Mouse (Mus musculus): ENCODE results near the gene Dnajc4. TPM values are rescaled to one million over a fixed set of nuclear protein-coding genes. Genes with fewer than 3 reads are reported as not detected.

The Dnajc4 gene
- polyA plus RNA-seq, 1 experiment from 2014 or later, result 23.3 TPM

DNA sequence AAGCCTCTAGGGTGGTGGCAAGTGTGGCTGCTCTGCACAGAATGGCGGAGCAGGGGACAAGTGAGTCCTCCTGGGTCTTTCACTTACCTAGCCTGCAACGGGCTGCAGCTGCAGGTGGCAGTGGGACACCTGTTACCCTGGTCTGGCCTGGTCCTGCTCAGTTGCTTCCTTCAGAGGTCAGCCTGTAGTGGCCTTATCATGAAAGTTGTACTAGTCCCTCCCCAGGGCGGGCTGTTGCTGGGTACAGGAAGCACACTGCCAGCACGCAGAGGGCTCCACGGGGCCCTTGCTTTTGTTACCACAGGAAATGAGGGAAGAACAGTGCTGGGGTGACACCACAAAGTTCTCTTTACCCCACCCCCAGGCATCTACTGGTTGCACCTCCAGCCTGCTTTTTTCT is 26.8 kb upstream of the Dnajc4 start, which contains the start of gene Fermt3:
Gene Fermt3 (minus strand): TSS at position 279 of the 400 bp plus-strand sequence.
- no peak for ATAC-seq
- H3K27ac ChIP-seq (ENCODE audit: low read length), result no peak within 1 kb of the TSS
- 87% methylated on average over 5 of the region's 5 CpGs for WGBS
- H3K4me1 ChIP-seq (replicated peaks; ENCODE audit: control insufficient read depth, insufficient read depth, low read length), result no peaks in the 10 kb centered on the region
- no peak within 1 kb of the TSS for H3K9ac ChIP-seq (replicated peaks; ENCODE audit: low read depth, low read length)
- peaks cover 32% of the 10 kb centered on the region for H3K36me3 ChIP-seq (ENCODE audit: control insufficient read depth, insufficient read depth)
- H3K4me2 ChIP-seq (ENCODE audit: low read length), result no peak within 1 kb of the TSS
- H3K27me3 ChIP-seq (replicated peaks; ENCODE audit: control insufficient read depth, insufficient read depth, low read length), result no peaks in the 10 kb centered on the region
- H3K4me3 ChIP-seq (replicated peaks; ENCODE audit: low read length), result no peak within 1 kb of the TSS
- no peaks in the 10 kb centered on the region for H3K9me3 ChIP-seq (ENCODE audit: control insufficient read depth, low read length)

GRCm38 (mm10) chr19:7018546-7018945 is 26.2 kb upstream of the Dnajc4 start:
- Histone ChIP-seq H3K36me3 (ENCODE audit: control insufficient read depth, insufficient read depth) (peaks cover 27% of the 10 kb centered on the region), H3K4me3 (replicated peaks; ENCODE audit: low read length) (no peak overlapping the region), H3K27ac (ENCODE audit: low read length) (no peak overlapping the region), H3K9ac (replicated peaks; ENCODE audit: low read depth, low read length) (no peak overlapping the region), H3K4me2 (ENCODE audit: low read length) (no peak overlapping the region), H3K27me3 (replicated peaks; ENCODE audit: control insufficient read depth, insufficient read depth, low read length) (no peaks in the 10 kb centered on the region), H3K9me3 (ENCODE audit: control insufficient read depth, low read length) (no peaks in the 10 kb centered on the region), H3K4me1 (replicated peaks; ENCODE audit: control insufficient read depth, insufficient read depth, low read length) (no peaks in the 10 kb centered on the region)
- no peak for ATAC-seq
- 90% methylated on average over 11 of the region's 11 CpGs for WGBS

GRCm38 (mm10) chr19:7017541-7018457 is 25.4 kb upstream of the Dnajc4 start:
- H3K4me2 ChIP-seq (ENCODE audit: low read length), result no peak overlapping the region
- no peaks in the 10 kb centered on the region for H3K9me3 ChIP-seq (ENCODE audit: control insufficient read depth, low read length)
- H3K27me3 ChIP-seq (replicated peaks; ENCODE audit: control insufficient read depth, insufficient read depth, low read length), result no peaks in the 10 kb centered on the region
- H3K36me3 ChIP-seq (ENCODE audit: control insufficient read depth, insufficient read depth), result peaks cover 23% of the 10 kb centered on the region
- H3K4me3 ChIP-seq (replicated peaks; ENCODE audit: low read length), result no peak overlapping the region
- H3K27ac ChIP-seq (ENCODE audit: low read length), result no peak overlapping the region
- H3K9ac ChIP-seq (replicated peaks; ENCODE audit: low read depth, low read length), result no peak overlapping the region
- ATAC-seq, result no peak
- H3K4me1 ChIP-seq (replicated peaks; ENCODE audit: control insufficient read depth, insufficient read depth, low read length), result no peaks in the 10 kb centered on the region
- WGBS, result 84% methylated on average over 12 of the region's 12 CpGs

DNA sequence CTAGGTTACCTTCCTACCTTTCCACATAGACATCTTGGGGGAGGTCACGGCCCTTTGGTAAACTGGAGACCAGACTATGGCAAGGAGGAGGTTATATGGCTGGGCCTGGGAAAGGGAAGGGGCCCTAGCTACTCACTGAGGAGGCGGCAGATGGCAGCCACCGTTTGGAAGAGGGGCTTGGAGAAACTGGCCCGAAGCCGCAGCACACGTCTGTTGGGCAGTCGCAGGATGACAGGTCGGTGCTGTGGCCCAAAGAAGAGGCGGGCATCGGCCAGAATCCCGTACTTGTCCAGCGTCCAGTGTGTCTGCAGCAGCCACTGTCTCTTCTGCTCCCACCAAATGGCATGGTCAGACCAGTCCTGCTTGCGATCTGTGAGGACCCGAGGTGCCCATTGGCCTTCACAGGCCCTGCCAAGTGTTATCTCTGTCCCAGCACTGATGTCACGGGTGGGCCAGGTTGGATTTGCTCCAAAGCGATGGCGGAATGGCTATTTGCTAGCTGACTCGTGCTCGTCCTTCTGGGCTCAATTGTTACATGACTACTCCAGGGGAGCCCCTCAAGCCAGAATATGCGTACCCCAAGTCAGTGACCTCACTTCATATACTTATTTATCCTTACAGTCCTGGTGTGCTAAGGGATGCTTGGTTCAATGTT is 22.2 kb upstream of the Dnajc4 start:
- WGBS, result 91% methylated on average over 20 of the region's 20 CpGs
- Histone ChIP-seq H3K27ac (ENCODE audit: low read length) (no peak overlapping the region), H3K9me3 (ENCODE audit: control insufficient read depth, low read length) (no peaks in the 10 kb centered on the region), H3K27me3 (replicated peaks; ENCODE audit: control insufficient read depth, insufficient read depth, low read length) (no peaks in the 10 kb centered on the region), H3K4me3 (replicated peaks; ENCODE audit: low read length) (no peak overlapping the region), H3K36me3 (ENCODE audit: control insufficient read depth, insufficient read depth) (peaks cover 4% of the 10 kb centered on the region), H3K4me1 (replicated peaks; ENCODE audit: control insufficient read depth, insufficient read depth, low read length) (no peaks in the 10 kb centered on the region), H3K4me2 (ENCODE audit: low read length) (no peak overlapping the region), H3K9ac (replicated peaks; ENCODE audit: low read depth, low read length) (no peak overlapping the region)
- ATAC-seq, result no peak

DNA sequence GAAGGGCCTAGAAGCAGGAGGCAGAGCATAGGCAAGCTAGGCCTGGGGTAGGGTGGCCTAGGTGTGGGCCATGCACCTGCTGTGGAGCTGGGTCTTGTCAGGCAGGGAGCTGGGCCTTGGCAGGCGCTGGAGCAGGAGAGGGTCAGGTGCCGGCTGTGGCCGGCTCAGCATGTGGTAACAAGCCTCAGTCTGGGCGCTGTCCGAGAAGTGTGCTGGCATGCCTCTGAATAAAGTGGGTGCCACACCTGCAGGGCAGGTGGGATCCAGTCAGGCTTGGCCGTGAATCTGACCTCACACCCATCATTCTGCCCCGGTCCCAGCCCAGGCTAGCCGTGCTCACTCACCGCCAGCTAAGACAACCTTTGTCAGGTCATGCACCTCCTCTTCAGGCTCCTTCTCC is 21.6 kb upstream of the Dnajc4 start:
- ATAC-seq, result no peak
- Histone ChIP-seq H3K4me1 (replicated peaks; ENCODE audit: control insufficient read depth, insufficient read depth, low read length) (no peaks in the 10 kb centered on the region), H3K9me3 (ENCODE audit: control insufficient read depth, low read length) (no peaks in the 10 kb centered on the region), H3K27ac (ENCODE audit: low read length) (no peak overlapping the region), H3K4me3 (replicated peaks; ENCODE audit: low read length) (no peak overlapping the region), H3K4me2 (ENCODE audit: low read length) (no peak overlapping the region), H3K9ac (replicated peaks; ENCODE audit: low read depth, low read length) (no peak overlapping the region), H3K36me3 (ENCODE audit: control insufficient read depth, insufficient read depth) (peaks cover 4% of the 10 kb centered on the region; the same call in 1 of the 2 replicates), H3K27me3 (replicated peaks; ENCODE audit: control insufficient read depth, insufficient read depth, low read length) (no peaks in the 10 kb centered on the region)
- WGBS, result 86% methylated on average over 9 of the region's 9 CpGs

DNA sequence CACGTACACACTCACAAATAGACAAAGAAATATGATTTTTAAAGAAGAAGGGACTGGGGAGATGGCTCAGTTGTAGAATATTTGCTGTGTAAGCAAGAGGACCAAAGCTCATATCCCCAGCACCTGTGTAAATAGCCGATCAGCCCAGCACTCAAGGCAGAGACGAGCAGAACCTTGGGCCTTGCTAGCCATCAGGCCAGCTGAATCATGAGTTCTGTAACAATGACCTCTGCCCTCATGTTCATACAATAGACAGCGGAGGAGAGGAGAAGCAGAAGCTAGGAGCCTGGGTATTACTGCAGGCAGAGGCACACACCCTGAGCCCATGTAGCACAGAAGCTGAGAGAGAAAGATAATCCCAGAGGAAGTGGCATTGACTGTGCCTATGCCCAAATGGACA is 20.1 kb upstream of the Dnajc4 start:
- no peak for ATAC-seq
- Histone ChIP-seq H3K4me2 (ENCODE audit: low read length) (no peak overlapping the region), H3K9me3 (ENCODE audit: control insufficient read depth, low read length) (no peaks in the 10 kb centered on the region), H3K27me3 (replicated peaks; ENCODE audit: control insufficient read depth, insufficient read depth, low read length) (no peaks in the 10 kb centered on the region), H3K27ac (ENCODE audit: low read length) (no peak overlapping the region), H3K9ac (replicated peaks; ENCODE audit: low read depth, low read length) (no peak overlapping the region), H3K4me3 (replicated peaks; ENCODE audit: low read length) (no peak overlapping the region), H3K36me3 (ENCODE audit: control insufficient read depth, insufficient read depth) (no peaks in the 10 kb centered on the region), H3K4me1 (replicated peaks; ENCODE audit: control insufficient read depth, insufficient read depth, low read length) (no peaks in the 10 kb centered on the region)
- 80% methylated on average over 4 of the region's 4 CpGs for WGBS

- Histone ChIP-seq H3K9ac (replicated peaks; ENCODE audit: low read depth, low read length) (no peak overlapping the region), H3K27me3 (replicated peaks; ENCODE audit: control insufficient read depth, insufficient read depth, low read length) (no peaks in the 10 kb centered on the region), H3K4me3 (replicated peaks; ENCODE audit: low read length) (no peak overlapping the region), H3K27ac (ENCODE audit: low read length) (no peak overlapping the region), H3K9me3 (ENCODE audit: control insufficient read depth, low read length) (no peaks in the 10 kb centered on the region), H3K36me3 (ENCODE audit: control insufficient read depth, insufficient read depth) (no peaks in the 10 kb centered on the region), H3K4me1 (replicated peaks; ENCODE audit: control insufficient read depth, insufficient read depth, low read length) (no peaks in the 10 kb centered on the region), H3K4me2 (ENCODE audit: low read length) (no peak overlapping the region)
- ATAC-seq, result no peak
- 86% methylated on average over 9 of the region's 9 CpGs for WGBS
Measured at GRCm38 (mm10) chr19:7006892-7007593, 14.7 kb upstream of the Dnajc4 start.

GRCm38 (mm10) chr19:6999360-7000063 is 7.1 kb upstream of the Dnajc4 start:
- no peak for ATAC-seq
- no peaks in the 10 kb centered on the region for H3K27me3 ChIP-seq (replicated peaks; ENCODE audit: control insufficient read depth, insufficient read depth, low read length)
- WGBS, result 97% methylated on average over 19 of the region's 19 CpGs
- no peaks in the 10 kb centered on the region for H3K9me3 ChIP-seq (ENCODE audit: control insufficient read depth, low read length)
- H3K36me3 ChIP-seq (ENCODE audit: control insufficient read depth, insufficient read depth), result peaks cover 7% of the 10 kb centered on the region; the same call in 1 of the 2 replicates
- no peak overlapping the region for H3K27ac ChIP-seq (ENCODE audit: low read length)
- H3K4me3 ChIP-seq (replicated peaks; ENCODE audit: low read length), result no peak overlapping the region
- no peak overlapping the region for H3K9ac ChIP-seq (replicated peaks; ENCODE audit: low read depth, low read length)
- H3K4me1 ChIP-seq (replicated peaks; ENCODE audit: control insufficient read depth, insufficient read depth, low read length), result peaks cover 23% of the 10 kb centered on the region
- H3K4me2 ChIP-seq (ENCODE audit: low read length), result no peak overlapping the region

All from forebrain, embryonic 16.5 days (tissue).